Mouse (Mus musculus): ENCODE data around the gene Ccdc80.

The Ccdc80 gene

GRCm38 (mm10) chr16:45117200-45117599, 24.0 kb downstream of the Ccdc80 start:
- no peak for DNase-seq (ENCODE audit: low spot score)

- DNase-seq (ENCODE audit: low spot score): no peak
These were observed 25.6 kb downstream of the Ccdc80 start for GRCm38 (mm10) chr16:45118760-45119159.

DNA sequence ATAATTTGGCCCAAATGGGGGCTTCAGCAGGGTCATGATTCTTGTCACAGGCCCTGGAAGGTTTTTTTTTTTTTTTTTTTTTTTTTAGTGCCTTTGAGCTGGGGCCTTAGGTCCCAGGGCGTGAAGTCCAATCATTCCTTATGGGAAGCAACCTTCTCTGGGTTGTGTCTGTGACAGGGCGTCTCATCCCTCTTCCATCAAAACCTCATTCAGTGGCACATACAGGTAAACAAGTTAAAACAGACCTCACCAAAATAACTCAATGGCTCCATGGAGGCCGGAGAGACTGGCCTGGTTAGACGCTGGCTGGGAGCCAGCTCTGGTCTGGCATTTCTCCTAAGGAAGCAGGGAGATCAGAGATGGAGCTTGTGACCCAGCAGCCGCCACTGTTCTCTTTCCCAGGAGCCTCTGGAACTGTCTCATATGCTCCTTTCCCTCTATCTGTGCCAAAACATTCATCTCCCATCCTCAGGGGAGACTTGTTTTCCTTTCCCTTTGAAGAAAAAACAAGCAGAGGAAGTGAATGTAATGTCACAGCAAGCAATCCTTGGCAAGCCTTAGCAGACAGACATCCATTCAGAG, 27.7 kb downstream of the Ccdc80 start:
- DNase-seq (ENCODE audit: low spot score): no peak

- no peak for DNase-seq (ENCODE audit: low spot score)
These were observed 29.4 kb downstream of the Ccdc80 start for GRCm38 (mm10) chr16:45122571-45122970.

DNA sequence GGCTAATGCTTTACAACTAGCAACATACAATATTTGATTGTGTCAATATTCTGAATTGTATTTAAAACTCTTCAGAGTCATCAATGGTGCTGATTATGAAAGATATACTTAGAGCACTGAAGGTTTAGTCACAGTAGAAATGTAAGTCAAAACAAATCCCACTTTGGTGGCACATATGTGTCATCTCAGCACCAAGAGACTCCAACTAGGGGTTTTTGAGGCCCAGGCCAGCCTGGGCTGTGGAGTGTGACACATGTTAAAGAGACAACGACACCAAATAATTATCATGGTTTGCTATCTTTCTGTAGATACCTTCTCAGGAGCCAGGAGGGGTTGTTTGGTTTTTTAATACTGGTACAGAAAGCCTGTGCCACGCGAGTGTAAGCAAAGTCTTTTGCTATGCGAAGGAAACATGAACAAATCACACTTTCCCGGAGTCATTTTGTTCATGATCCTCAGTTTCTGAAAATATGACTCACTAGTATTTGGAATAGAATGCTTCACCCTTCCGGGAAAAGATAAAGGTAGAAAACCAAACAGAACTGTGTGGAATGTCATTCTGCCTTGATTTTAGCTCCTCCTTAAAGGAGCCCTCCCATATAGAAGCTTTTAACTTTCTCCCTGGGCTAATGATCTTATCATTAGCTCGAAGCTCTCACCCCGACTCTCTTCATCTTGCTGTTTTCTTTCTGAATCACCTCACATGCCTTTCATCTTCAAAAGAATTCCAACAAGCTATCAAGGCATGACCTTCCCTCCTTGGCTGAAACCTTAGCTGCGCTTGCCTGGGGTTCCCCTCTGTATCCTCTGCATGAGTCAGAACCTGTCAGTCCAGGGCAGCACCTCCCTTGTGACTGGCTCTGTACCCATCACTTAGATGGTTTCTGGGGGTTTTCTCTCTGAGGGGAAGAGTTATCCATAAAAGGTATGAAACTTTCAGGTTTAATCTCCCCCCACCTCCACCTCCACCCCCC, 31.3 kb downstream of the Ccdc80 start:
- no peak for DNase-seq (ENCODE audit: low spot score)

DNA sequence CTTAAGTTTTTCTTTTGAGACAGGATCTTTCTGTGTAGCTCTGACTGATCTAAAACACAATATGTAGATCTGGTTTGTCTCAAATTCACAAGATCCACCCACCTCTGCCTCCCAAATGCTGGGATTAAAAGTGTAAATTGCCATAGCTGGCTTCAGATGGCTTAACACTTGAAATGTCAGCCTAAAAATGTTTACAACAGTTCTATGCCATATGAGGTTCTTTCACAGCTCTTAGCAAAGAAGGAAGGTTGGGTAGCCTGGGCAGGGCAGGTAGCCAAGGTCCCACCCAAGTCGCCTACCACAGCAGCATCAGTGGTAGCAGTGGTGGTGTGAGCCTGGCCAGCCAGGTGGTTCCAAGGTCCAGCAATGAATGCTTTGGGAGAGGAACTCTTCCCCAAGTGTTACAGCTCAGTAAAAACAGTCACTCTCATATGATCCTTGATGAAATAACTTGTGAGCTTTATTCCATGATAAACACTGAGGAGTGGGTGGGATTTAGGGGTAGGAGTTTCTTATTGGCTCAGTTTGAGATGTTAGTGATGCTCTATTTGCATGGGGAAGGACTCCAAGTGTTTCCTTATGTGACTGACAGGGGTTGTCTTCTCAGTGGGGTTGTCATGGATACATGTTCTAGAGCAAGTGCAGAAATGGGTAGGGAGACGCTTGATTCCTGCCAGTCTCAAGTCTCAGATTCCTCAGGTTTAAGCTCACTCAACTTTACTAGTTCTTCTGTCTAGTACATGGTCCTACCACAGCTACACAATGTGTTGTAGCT, 34.9 kb downstream of the Ccdc80 start:
- DNase-seq (ENCODE audit: low spot score): peak; percentile 39

DNA sequence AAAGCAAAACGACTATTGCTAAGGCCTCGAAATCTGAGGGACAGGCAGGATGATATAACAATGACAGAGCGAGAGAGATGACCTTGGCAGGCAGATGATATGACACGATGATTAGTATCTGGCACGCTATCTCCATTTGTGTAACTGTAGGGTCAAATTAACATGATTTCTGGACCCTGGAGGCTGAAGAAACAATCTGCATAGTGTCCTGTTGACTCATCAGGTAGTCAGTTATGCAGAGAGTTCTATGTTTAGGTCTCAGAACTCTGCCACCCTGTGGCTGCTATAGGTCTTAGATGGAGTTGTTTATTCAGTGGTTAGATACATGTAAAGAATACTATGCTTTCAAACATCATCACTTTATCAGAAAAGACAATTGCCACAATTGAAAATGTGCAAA, 48.5 kb downstream of the Ccdc80 start:
- no peak for DNase-seq (ENCODE audit: low spot score)

DNA sequence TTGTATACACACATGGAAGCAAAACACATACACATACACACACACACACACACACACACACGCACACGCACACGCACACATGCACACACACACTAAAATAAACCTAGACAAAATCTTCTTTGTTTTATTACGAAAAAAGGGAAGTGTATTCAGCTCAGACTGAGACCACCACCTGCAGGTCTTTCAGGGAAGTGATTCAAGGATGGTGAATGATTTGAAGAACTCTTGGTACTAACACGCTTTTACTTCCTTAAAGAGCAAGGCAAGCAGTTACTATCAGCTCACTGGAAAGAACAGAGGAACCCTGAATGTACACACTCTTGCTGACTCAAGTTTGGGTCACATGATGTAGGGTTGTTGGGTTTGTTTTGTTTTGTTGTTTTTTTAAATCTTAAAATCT, 49.4 kb downstream of the Ccdc80 start:
- no peak for DNase-seq (ENCODE audit: low spot score)

DNA sequence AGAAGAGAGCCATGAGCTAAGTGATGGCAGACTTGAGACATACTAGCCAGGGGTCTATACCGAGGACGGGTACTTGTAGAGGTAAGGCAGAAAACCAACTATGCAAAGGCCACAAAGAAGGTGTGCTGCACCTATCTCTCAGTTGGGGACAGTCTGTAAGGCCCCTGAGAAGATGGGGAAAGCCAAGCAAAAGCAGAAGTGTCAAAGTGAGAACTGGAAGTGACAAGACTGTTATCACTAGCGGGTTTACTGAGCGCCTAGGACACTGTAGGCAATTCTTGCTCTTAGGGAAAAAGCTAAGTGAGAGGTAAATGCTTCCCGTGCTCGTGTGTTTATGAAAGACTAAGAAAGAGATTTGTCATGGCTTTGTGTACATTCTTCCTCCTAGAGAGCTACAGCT, 51.9 kb downstream of the Ccdc80 start:
- DNase-seq (ENCODE audit: low spot score): no peak

- DNase-seq (ENCODE audit: low spot score): no peak
These were observed 55.4 kb downstream of the Ccdc80 start for GRCm38 (mm10) chr16:45148488-45149082.

DNA sequence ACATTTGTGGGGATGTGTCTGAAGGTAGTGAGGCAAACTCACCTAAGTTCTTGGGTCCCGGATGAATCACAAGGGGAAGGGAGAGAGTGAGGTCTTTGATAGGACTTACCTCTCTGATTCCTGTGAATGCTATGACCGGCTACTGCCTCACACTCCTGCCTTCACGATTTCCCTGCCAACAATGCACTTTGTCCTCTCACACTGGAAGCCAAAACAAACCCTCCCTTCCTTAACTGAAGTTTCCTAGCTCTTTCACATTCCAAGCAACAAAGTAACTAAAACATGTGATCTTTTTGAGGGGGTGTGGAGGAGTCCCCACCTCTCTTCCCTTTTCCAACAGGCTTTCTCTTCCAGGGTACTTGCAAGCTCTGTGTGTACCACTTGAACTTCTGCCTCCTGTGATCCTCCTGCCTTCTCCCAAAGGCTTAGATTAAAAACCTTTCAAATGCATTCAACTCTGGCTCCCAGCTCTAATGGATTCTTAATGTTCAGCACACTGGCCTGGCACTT, 61.6 kb downstream of the Ccdc80 start:
- DNase-seq (ENCODE audit: low spot score): no peak

DNA sequence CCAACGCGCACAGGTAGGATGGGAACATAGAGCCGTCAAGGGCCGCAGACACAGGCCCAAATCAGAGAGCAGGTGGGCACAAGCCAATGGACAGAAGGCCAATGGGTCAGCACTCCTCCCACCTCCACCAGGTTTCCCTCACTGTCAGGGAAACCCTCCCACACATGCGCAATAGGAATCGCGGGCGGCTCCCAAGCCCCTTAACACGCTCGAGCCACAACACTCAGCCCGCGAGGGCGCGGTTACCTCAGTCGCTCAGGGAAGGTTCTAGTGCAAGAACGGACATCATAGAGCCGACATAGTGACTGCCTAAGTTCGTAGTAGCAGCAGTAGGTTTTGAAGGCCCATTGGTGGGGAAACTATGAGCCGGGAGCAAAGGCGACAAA, 64.9 kb downstream of the Ccdc80 start:
- DNase-seq (ENCODE audit: low spot score): peak; percentile 41

GRCm38 (mm10) chr16:45158522-45159388, 65.6 kb downstream of the Ccdc80 start, which contains the start of the genes Slc35a5 and Atg3:
Gene Slc35a5 (minus strand): TSS chr16:45158706.
Gene Atg3 (plus strand): TSS chr16:45158785.
- DNase-seq (ENCODE audit: low spot score): peak; percentile 94

DNA sequence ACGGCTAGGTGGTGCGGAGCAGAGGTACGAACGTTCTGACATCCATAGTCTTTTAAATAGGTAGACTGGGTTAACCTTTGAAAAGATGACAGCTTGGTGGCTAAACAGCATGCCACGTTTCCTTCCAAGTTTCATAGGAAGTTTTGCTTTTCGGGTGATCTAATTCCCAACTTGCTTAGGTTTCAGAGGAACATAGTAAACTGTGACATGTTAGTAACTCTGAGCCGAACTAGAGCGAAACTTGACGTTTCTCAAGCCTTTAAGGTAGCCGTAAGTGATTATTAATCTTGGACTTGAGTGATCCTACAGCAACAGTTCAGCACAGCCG, 66.2 kb downstream of the Ccdc80 start:
- no peak for DNase-seq (ENCODE audit: low spot score)

Measured in left cerebral cortex, adult 11 months (tissue).